Mouse (Mus musculus): ENCODE measurements at regions not wholly inside any gene's neighbourhood (a gene's known extent, or its start where the extent isn't known, plus 50 kb on each side); places are given as distances from the start of the nearest gene placed in this dataset.

DNA sequence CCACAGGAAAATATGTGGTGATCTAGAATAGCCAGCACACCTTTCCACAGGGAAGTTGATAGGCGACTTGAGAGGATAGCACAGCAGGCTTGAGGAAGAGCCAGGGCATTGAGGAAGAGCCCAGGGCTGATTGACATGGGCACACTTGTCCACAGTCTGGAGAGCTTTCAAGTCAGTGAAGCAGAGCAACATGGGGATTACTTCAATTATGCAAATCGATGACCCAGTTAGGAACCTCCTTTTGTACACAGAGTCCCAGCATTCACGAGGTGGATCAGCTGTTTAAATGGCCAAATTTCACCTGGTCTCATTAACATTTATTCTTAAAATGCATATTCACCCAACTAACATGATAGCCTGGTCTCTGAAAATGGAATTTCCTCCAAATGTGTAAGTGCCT, 186.1 kb downstream of the Brinp2 start:
- DNase-seq: no peak

DNA sequence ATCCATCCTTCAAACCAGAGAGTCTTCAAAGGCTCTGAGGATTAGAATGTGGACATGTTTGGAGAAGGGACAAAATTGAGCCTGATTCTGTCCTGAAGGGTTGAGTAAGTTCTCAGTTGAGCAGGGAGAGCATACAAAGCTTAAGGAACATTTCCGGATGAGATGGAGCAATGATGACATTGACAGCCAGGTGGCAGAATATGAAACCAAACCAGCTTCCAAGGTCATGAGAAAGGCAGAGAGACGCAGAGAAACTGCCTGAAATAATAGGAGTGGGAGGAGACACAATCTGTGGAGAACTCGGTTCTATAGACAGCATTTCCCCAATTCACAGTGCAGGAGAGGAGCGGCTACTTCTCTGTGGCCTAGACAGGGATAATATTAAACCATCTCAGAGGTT, 176.0 kb downstream of the Brinp2 start:
- no peak for DNase-seq

DNA sequence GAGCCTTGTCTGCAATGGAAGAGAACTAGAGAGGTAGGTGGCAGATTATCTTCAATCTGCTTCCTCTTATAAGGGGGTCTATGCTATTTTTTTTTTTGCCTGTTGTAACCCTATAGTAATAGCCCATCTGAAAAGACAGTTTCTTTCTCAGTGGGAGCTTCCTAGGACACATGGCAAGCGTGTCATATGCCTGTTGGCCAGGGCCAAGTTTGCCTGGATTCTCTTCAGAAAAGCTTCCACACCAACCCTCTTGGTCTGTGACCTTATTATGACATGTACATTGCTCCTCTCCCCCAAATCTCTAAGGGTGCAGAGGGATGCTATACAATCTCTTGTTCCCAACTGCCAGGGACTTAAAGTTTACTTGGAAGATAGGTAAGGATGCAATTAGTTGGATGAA, 174.8 kb downstream of the Brinp2 start:
- DNase-seq: no peak

DNA sequence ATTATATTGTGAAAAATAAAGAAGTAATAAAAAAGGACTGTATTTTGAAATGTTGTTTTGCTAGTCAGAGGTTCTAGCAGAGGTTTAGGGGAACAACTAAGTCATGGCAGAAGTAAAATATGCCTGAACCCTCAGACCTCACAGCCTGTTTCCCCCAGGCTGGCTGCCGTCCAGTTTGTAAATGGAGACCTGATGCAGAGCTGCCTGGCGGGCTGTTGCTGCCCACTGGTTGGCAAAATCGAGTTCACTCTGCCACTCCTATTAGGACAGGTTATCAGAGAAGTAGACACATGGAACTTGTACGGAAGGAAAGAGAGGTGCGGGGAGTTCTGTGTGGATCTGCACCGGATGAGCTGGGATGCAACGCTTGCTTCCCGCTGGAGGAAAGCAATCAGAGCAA, 168.5 kb downstream of the Brinp2 start:
- no peak for DNase-seq

DNA sequence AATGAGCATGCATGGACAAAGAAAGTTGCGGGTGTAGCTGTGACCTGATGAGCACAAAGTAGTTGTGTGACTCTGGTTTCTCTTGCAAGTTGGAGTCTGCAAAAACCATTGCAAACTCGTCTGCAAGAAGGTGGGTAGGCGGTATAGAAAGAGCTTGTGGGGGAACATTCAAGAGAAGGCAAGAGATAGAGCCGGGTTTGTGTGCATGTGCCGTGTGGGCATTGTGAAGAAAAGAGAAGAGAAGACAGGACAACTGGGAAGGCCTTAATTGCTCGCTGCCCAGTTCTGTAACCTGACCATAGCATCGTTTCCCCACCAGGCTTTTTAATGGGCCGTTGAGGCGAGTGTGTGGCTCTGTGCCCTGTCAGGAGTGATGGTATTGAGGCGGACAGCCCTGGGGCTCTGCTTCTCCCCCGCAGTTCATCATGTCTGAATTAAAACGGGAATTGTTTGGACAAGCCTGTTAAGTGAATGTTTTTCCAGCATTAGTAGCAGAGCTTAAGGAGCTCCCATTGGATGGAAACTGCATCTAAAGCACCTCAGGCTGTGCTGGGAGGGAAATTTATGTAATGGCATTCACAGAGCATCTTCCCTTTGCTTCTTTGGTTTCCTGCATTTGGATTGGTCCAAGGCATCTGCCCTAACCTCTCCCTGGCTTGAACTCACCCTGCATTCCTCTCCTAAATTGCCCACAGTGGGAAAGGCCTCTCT, 163.1 kb downstream of the Brinp2 start:
- no peak for DNase-seq

DNA sequence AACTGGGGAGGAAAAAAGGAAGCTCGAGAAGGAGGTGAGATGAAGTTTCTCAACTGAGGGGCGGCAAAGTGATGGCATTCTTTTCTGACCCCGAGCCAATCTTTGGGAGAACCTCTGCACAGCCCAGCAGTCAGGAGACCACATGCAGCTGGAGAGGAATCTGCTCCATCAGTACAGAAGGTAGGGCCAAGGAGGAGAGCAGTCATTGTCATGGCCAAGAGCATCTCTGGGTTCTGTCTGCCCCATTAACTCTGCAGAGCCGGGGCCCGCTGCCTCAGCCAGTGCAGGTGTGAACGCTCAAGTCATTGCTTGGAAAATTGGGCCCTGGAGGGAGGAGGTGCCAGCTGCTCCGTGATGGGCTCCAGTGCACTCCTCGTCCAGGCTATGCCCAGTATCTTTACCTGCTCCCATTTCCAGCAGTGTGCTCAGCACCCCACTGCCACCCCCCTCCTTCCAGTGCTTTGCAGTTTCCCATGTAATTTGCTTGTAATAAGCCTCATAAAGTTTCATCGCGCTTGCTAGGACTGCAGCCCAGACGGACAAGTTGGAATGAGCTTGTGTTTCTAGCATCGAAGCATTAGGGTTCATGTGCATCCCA, 162.1 kb downstream of the Brinp2 start:
- no peak for DNase-seq

Data from heart, postnatal 4 days (tissue).